Mouse (Mus musculus): Measurements from ENCODE around the gene Olfr700. TPM values are rescaled to one million over a fixed set of nuclear protein-coding genes. Genes with fewer than 3 reads are reported as not detected.
"Not testable (repeated sequence)": the region's sequence is repeated elsewhere in the genome, so short reads cannot be mapped to it uniquely, and the experiment has no call there.

The Olfr700 gene
- not detected for total RNA-seq (2021)

GRCm38 (mm10) chr7:106808734-106809133, at the start of gene Olfr700:
Gene Olfr700 (minus strand): TSS chr7:106808834.
- intact Hi-C loops (cut with DNase I): no loop called here
- no peak for DNase-seq

- intact Hi-C loops (cut with DNase I): no loop called here
- no peak for DNase-seq
Measured at GRCm38 (mm10) chr7:106843060-106843459, 34.4 kb upstream of the Olfr700 start, which contains the start of gene Olfr703. Gene Olfr703 (plus strand): TSS chr7:106843360.

DNA sequence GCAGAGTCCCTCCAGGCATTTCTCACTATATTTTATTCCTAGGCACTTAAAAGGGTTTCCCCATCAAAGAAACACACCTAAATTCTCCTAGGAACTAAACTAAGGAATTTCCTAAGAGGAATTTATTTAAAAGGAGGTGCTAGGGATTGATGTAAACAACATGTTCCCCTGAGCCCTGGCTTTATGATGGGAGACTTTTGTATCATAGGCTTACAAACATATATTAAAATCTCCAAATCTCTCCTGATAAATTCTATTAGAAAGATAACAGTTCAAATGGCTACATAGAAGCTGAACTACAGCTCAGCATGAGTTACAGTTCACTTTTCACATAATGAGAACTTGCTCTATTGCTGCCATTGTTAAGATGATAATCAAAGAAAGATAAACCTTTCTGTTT, 25.2 kb upstream of the Olfr700 start, which contains the start of gene Olfr702:
Gene Olfr702 (minus strand): TSS at position 101 of the 400 bp plus-strand sequence.
- intact Hi-C loops (cut with DNase I): no loop called here
- DNase-seq: no peak

GRCm38 (mm10) chr7:106818414-106818813, 9.8 kb upstream of the Olfr700 start:
- no peak for DNase-seq
- intact Hi-C loops (cut with DNase I): no loop called here

GRCm38 (mm10) chr7:106815775-106816174, 7.1 kb upstream of the Olfr700 start:
- peak in 1 of 2 experiments; percentile 9 for DNase-seq
- intact Hi-C loops (cut with DNase I): no loop called here

DNA sequence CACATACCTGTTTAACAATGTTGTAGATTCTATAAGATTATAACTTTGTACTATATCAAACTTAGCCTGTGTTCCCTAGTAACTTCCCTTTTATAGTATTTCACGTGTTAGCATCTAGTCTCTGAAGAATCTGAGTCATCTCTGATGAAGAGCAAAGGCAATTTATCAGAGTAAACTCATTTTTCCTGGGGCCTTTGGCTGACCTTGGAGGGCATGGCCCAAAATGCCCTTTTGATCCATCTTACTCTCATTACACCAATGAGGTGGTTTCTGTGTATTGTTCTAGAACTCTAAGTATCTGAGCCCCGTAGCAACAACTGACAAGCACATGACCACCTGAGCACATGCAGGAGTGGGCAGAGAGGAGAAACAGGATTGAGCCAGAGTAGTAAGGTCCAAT, 5.2 kb upstream of the Olfr700 start, which contains the start of gene Olfr701:
Gene Olfr701 (plus strand): TSS at position 301 of the 400 bp plus-strand sequence.
- intact Hi-C loops (cut with DNase I): no loop called here

GRCm38 (mm10) chr7:106793098-106793497, 15.5 kb downstream of the Olfr700 start, which contains the start of gene Olfr699:
Gene Olfr699 (minus strand): TSS chr7:106793198.
- intact Hi-C loops (cut with DNase I): no loop called here
- DNase-seq: no peak

More for the DNA sequence above, 5.2 kb upstream of the Olfr700 start, which contains the start of gene Olfr701:
- DNase-seq: no peak

DNA sequence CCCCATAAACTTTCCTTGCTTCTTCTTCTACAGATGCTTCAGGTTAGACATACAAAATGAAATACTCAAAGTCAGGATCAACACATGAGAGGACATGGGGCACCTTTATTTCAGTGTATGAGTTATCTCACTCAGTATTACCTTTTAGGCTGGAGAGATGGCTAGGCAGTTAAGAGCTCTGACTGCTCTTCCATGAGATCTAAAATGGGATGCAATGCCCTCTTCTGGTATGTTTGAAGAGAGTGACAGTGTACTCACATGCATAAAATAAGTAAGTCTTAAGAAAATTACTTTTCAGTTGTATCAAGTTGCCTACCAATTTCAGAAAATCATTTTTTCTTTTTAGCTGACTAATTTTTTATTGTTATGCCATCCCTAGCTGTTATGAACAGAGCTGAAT, 20.3 kb downstream of the Olfr700 start:
- DNase-seq: no peak
- intact Hi-C loops (cut with DNase I): no loop called here

DNA sequence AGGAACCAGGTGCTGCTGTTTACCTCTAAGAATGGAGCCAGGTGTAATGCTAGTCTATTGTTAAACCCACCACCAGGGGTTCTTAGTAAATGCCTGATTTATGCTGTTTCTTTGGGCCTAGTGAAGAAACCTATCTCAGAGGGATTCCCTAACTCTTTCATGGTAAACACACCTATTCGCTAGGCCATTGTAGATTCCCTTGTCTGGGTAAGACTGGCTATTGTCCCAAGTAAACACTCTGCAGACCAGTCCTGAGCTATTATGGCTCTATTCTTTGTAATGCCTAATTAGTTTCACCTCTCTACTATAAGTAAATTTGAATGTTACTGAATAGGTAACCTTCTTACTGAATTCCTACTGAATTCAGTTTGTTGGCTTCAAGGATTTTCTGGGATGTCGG, 47.6 kb downstream of the Olfr700 start:
- intact Hi-C loops (cut with DNase I); DNase-seq: not testable (repeated sequence)

DNA sequence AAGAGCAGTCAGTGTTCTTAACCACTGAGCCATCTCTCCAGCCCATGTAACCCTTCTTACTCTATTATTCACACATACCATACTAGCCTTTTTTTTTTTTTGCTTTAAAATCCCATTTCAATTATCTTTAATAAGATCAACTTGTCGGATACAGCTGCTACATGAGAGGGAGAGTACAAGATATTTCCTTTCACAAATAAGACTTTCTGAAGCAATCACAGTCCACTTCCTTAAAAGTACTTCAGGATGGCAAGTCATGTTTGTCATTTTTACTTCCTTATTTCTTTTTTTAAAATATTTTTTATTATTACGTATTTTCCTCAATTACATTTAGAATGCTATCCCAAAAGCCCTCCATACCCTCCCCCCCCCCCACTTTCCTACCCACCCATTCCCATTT, 49.8 kb downstream of the Olfr700 start:
- DNase-seq: no peak
- intact Hi-C loops (cut with DNase I): no loop called here

Other genes starting within 250 kb of the Olfr700 start
- gene Olfr693, start 128.2 kb downstream of the Olfr700 start, total RNA-seq (2021): not detected
- gene Olfr694, start 117.0 kb downstream of the Olfr700 start, total RNA-seq (2021): not detected
- gene Olfr695, start 92.4 kb downstream of the Olfr700 start, total RNA-seq (2021): not detected
- gene Olfr697, start 66.4 kb downstream of the Olfr700 start, total RNA-seq (2021): not detected
- gene Olfr698, start 53.4 kb downstream of the Olfr700 start, total RNA-seq (2021): not detected
- gene Olfr699, start 15.6 kb downstream of the Olfr700 start, total RNA-seq (2021): not detected
- gene Olfr701, start 5.3 kb upstream of the Olfr700 start, total RNA-seq (2021): not detected
- not detected for gene Olfr702, start 25.1 kb upstream of the Olfr700 start, total RNA-seq (2021)
- gene Olfr703, start 34.5 kb upstream of the Olfr700 start, total RNA-seq (2021): not detected
- not detected for gene Olfr704, start 54.4 kb upstream of the Olfr700 start, total RNA-seq (2021)
- not detected for gene Olfr705, start 68.1 kb upstream of the Olfr700 start, total RNA-seq (2021)
- gene Olfr706, start 79.3 kb upstream of the Olfr700 start, total RNA-seq (2021): not detected
- not detected for gene Olfr707, start 92.4 kb upstream of the Olfr700 start, total RNA-seq (2021)
- gene Olfr1532-ps1, start 99.2 kb upstream of the Olfr700 start, total RNA-seq (2021): not detected
- gene Olfr709-ps1, start 123.4 kb upstream of the Olfr700 start, total RNA-seq (2021): not detected
- not detected for gene Olfr710, start 139.5 kb upstream of the Olfr700 start, total RNA-seq (2021)
- not detected for gene Olfr6, start 155.1 kb upstream of the Olfr700 start, total RNA-seq (2021)
- gene Olfr711, start 166.6 kb upstream of the Olfr700 start, total RNA-seq (2021): not detected
- gene Olfr2, start 197.2 kb upstream of the Olfr700 start, total RNA-seq (2021): not detected
- not detected for gene Olfr713, start 222.3 kb upstream of the Olfr700 start, total RNA-seq (2021)

All from heart, postnatal 10 days (tissue).